Mouse (Mus musculus): ENCODE data around the gene Slc35b4. TPM values are rescaled to one million over a fixed set of nuclear protein-coding genes. Genes with fewer than 3 reads are reported as not detected.
A peak's percentile ranks its signal among the peaks of the same experiment; 100 is the strongest.

The Slc35b4 gene
- polyA plus RNA-seq, 1 experiment from 2014 or later = 47.3 TPM

- Histone ChIP-seq H3K27me3 (ENCODE audit: control insufficient read depth, insufficient read depth, low read length) (no peaks in the 10 kb centered on the region), H3K36me3 (replicated peaks; ENCODE audit: control insufficient read depth, insufficient read depth, low read depth, low read length) (no peaks in the 10 kb centered on the region), H3K4me1 (ENCODE audit: control insufficient read depth, insufficient read depth, low read length) (no peaks in the 10 kb centered on the region), H3K9me3 (replicated peaks; ENCODE audit: control insufficient read depth, low read length) (no peaks in the 10 kb centered on the region), H3K4me2 (ENCODE audit: low read depth, low read length) (no peak overlapping the region), H3K4me3 (ENCODE audit: low read depth, low read length) (no peak overlapping the region), H3K9ac (replicated peaks; ENCODE audit: low read length) (no peak overlapping the region), H3K27ac (replicated peaks; ENCODE audit: low read depth, low read length) (no peak overlapping the region)
- WGBS = 85% methylated on average over 3 of the region's 3 CpGs
- no peak for DNase-seq (ENCODE audit: low spot score)
- no peak for ATAC-seq (replicated peaks; ENCODE audit: insufficient number of reproducible peaks, low FRiP score, low TSS enrichment, low read depth)
Measured at GRCm38 (mm10) chr6:34179007-34179406, 2.1 kb upstream of the Slc35b4 start.

GRCm38 (mm10) chr6:34176111-34176863 is 624 bp downstream of the Slc35b4 start:
- H3K36me3 ChIP-seq (replicated peaks; ENCODE audit: control insufficient read depth, insufficient read depth, low read depth, low read length) = no peaks in the 10 kb centered on the region
- DNase-seq (ENCODE audit: low spot score) (no peak), ATAC-seq (replicated peaks; ENCODE audit: insufficient number of reproducible peaks, low FRiP score, low TSS enrichment, low read depth) (peak; percentile 83)
- no peaks in the 10 kb centered on the region for H3K27me3 ChIP-seq (ENCODE audit: control insufficient read depth, insufficient read depth, low read length)
- peak overlapping the region; percentile 66; the same call in 1 of the 2 replicates for H3K27ac ChIP-seq (replicated peaks; ENCODE audit: low read depth, low read length)
- H3K9me3 ChIP-seq (replicated peaks; ENCODE audit: control insufficient read depth, low read length) = no peaks in the 10 kb centered on the region
- 4% methylated on average over 29 of the region's 29 CpGs for WGBS
- H3K9ac ChIP-seq (replicated peaks; ENCODE audit: low read length) = peak overlapping the region; percentile 80
- no peaks in the 10 kb centered on the region for H3K4me1 ChIP-seq (ENCODE audit: control insufficient read depth, insufficient read depth, low read length)
- H3K4me2 ChIP-seq (ENCODE audit: low read depth, low read length) = peak overlapping the region; percentile 66
- H3K4me3 ChIP-seq (ENCODE audit: low read depth, low read length) = peak overlapping the region; percentile 75

GRCm38 (mm10) chr6:34174715-34175114 is 2.2 kb downstream of the Slc35b4 start:
- 86% methylated on average over 8 of the region's 8 CpGs for WGBS
- H3K9ac ChIP-seq (replicated peaks; ENCODE audit: low read length) = no peak overlapping the region
- no peaks in the 10 kb centered on the region for H3K4me1 ChIP-seq (ENCODE audit: control insufficient read depth, insufficient read depth, low read length)
- ATAC-seq (replicated peaks; ENCODE audit: insufficient number of reproducible peaks, low FRiP score, low TSS enrichment, low read depth) (no peak), DNase-seq (ENCODE audit: low spot score) (no peak)
- no peaks in the 10 kb centered on the region for H3K9me3 ChIP-seq (replicated peaks; ENCODE audit: control insufficient read depth, low read length)
- H3K27ac ChIP-seq (replicated peaks; ENCODE audit: low read depth, low read length) = no peak overlapping the region
- H3K36me3 ChIP-seq (replicated peaks; ENCODE audit: control insufficient read depth, insufficient read depth, low read depth, low read length) = no peaks in the 10 kb centered on the region
- no peaks in the 10 kb centered on the region for H3K27me3 ChIP-seq (ENCODE audit: control insufficient read depth, insufficient read depth, low read length)
- no peak overlapping the region for H3K4me3 ChIP-seq (ENCODE audit: low read depth, low read length)
- H3K4me2 ChIP-seq (ENCODE audit: low read depth, low read length) = no peak overlapping the region

- Histone ChIP-seq H3K27me3 (ENCODE audit: control insufficient read depth, insufficient read depth, low read length) (no peaks in the 10 kb centered on the region), H3K9me3 (replicated peaks; ENCODE audit: control insufficient read depth, low read length) (no peaks in the 10 kb centered on the region), H3K4me2 (ENCODE audit: low read depth, low read length) (no peak overlapping the region), H3K4me1 (ENCODE audit: control insufficient read depth, insufficient read depth, low read length) (no peaks in the 10 kb centered on the region), H3K36me3 (replicated peaks; ENCODE audit: control insufficient read depth, insufficient read depth, low read depth, low read length) (no peaks in the 10 kb centered on the region), H3K4me3 (ENCODE audit: low read depth, low read length) (no peak overlapping the region), H3K9ac (replicated peaks; ENCODE audit: low read length) (no peak overlapping the region), H3K27ac (replicated peaks; ENCODE audit: low read depth, low read length) (no peak overlapping the region)
- DNase-seq (ENCODE audit: low spot score) (no peak), ATAC-seq (replicated peaks; ENCODE audit: insufficient number of reproducible peaks, low FRiP score, low TSS enrichment, low read depth) (no peak)
- WGBS = 82% methylated on average over 12 of the region's 12 CpGs
Measured at GRCm38 (mm10) chr6:34173251-34173650, 3.7 kb downstream of the Slc35b4 start.

DNA sequence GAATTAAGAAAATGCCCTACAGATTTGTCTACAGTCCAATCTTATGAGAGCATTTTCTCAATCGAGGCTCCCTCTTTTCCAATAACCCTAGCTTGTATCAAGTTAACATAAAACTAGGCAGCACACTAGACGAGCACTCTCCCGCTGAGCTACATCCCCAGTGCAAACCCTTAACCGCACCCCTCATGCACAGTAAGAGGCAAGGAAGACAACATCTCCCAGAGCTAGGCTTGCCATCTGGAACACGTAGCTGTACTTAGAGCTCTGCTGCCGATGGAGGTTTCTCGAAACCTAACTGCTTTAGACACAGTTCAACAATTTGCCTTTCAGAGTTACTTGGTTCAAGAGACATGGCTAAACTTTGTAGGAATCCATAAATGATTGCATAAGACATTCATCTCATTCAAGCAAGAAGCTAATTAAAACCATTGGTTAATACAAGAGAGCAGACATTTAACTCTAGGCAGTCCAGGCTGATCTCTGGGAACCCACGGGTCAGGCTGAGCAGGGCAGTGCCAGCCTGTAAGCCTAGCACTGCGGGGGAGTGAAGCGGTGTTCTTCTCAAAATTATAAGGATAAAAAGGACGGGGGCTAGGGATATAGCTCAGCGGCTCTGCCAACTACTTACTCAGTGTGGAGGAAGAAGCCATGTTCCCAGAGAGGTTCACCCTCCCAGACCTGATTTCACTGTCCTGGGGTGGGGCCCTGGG is 5.0 kb downstream of the Slc35b4 start:
- H3K36me3 ChIP-seq (replicated peaks; ENCODE audit: control insufficient read depth, insufficient read depth, low read depth, low read length) = no peaks in the 10 kb centered on the region
- H3K4me3 ChIP-seq (ENCODE audit: low read depth, low read length) = no peak overlapping the region
- no peak for ATAC-seq (replicated peaks; ENCODE audit: insufficient number of reproducible peaks, low FRiP score, low TSS enrichment, low read depth)
- WGBS = 89% methylated on average over 12 of the region's 12 CpGs
- no peaks in the 10 kb centered on the region for H3K27me3 ChIP-seq (ENCODE audit: control insufficient read depth, insufficient read depth, low read length)
- no peaks in the 10 kb centered on the region for H3K4me1 ChIP-seq (ENCODE audit: control insufficient read depth, insufficient read depth, low read length)
- H3K4me2 ChIP-seq (ENCODE audit: low read depth, low read length) = no peak overlapping the region
- H3K27ac ChIP-seq (replicated peaks; ENCODE audit: low read depth, low read length) = no peak overlapping the region
- H3K9me3 ChIP-seq (replicated peaks; ENCODE audit: control insufficient read depth, low read length) = no peaks in the 10 kb centered on the region
- DNase-seq (ENCODE audit: low spot score) = no peak
- H3K9ac ChIP-seq (replicated peaks; ENCODE audit: low read length) = no peak overlapping the region

GRCm38 (mm10) chr6:34170844-34171494 is 5.9 kb downstream of the Slc35b4 start:
- no peaks in the 10 kb centered on the region for H3K36me3 ChIP-seq (replicated peaks; ENCODE audit: control insufficient read depth, insufficient read depth, low read depth, low read length)
- ATAC-seq (replicated peaks; ENCODE audit: insufficient number of reproducible peaks, low FRiP score, low TSS enrichment, low read depth) (no peak), DNase-seq (ENCODE audit: low spot score) (no peak)
- no peaks in the 10 kb centered on the region for H3K4me1 ChIP-seq (ENCODE audit: control insufficient read depth, insufficient read depth, low read length)
- no peak overlapping the region for H3K4me2 ChIP-seq (ENCODE audit: low read depth, low read length)
- 82% methylated on average over 7 of the region's 7 CpGs for WGBS
- no peaks in the 10 kb centered on the region for H3K9me3 ChIP-seq (replicated peaks; ENCODE audit: control insufficient read depth, low read length)
- no peak overlapping the region for H3K4me3 ChIP-seq (ENCODE audit: low read depth, low read length)
- H3K27me3 ChIP-seq (ENCODE audit: control insufficient read depth, insufficient read depth, low read length) = no peaks in the 10 kb centered on the region
- H3K9ac ChIP-seq (replicated peaks; ENCODE audit: low read length) = no peak overlapping the region
- H3K27ac ChIP-seq (replicated peaks; ENCODE audit: low read depth, low read length) = no peak overlapping the region

DNA sequence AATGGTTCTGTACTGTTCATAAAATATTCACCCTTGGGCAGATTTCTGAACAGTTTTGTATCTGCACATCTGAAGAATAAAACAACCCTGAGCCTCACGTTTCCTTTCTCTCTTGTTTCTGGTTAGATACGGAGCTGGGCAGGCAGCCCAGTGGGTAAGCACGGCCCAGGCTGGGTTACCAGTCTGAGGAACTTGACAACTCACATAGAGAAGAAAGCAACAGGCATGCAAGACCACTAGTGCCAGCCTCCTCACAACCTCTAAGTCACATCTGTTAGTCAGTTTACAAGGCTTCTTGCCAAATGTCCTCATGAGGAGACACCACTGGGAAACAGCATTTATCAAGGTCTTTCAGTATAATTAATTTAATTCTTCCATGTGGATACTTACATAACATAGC is 8.1 kb downstream of the Slc35b4 start:
- no peak overlapping the region for H3K27ac ChIP-seq (replicated peaks; ENCODE audit: low read depth, low read length)
- no peak overlapping the region for H3K9ac ChIP-seq (replicated peaks; ENCODE audit: low read length)
- H3K4me2 ChIP-seq (ENCODE audit: low read depth, low read length) = no peak overlapping the region
- WGBS = 79% methylated on average over 3 of the region's 3 CpGs
- H3K4me1 ChIP-seq (ENCODE audit: control insufficient read depth, insufficient read depth, low read length) = no peaks in the 10 kb centered on the region
- H3K27me3 ChIP-seq (ENCODE audit: control insufficient read depth, insufficient read depth, low read length) = no peaks in the 10 kb centered on the region
- ATAC-seq (replicated peaks; ENCODE audit: insufficient number of reproducible peaks, low FRiP score, low TSS enrichment, low read depth) (no peak), DNase-seq (ENCODE audit: low spot score) (no peak)
- no peaks in the 10 kb centered on the region for H3K9me3 ChIP-seq (replicated peaks; ENCODE audit: control insufficient read depth, low read length)
- no peak overlapping the region for H3K4me3 ChIP-seq (ENCODE audit: low read depth, low read length)
- no peaks in the 10 kb centered on the region for H3K36me3 ChIP-seq (replicated peaks; ENCODE audit: control insufficient read depth, insufficient read depth, low read depth, low read length)

DNA sequence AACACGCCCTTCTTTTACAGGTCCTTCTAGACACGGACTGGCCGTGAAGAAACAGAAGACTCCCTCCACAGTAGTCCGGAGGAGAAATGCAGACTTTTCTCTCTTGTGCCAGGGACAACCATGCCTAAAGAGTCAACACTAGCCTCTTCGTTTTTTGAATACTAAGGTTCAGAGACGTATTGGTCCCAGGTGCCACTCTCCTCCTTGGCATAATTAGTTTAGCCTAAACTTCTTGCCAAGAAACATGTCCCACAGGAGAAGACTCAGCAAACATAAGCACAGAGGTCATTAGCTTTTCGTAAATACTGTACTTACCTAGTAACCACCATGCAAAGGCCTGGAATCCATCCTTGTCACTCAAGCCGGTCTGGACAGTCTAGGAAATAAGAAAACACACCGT is 13.9 kb downstream of the Slc35b4 start:
- 88% methylated on average over 9 of the region's 9 CpGs for WGBS
- ATAC-seq (replicated peaks; ENCODE audit: insufficient number of reproducible peaks, low FRiP score, low TSS enrichment, low read depth) = no peak

More for the DNA sequence above, 13.9 kb downstream of the Slc35b4 start:
- H3K4me1 ChIP-seq (ENCODE audit: control insufficient read depth, insufficient read depth, low read length) = no peaks in the 10 kb centered on the region
- H3K9me3 ChIP-seq (replicated peaks; ENCODE audit: control insufficient read depth, low read length) = no peaks in the 10 kb centered on the region
- no peak for DNase-seq (ENCODE audit: low spot score)
- no peak overlapping the region for H3K4me2 ChIP-seq (ENCODE audit: low read depth, low read length)
- H3K9ac ChIP-seq (replicated peaks; ENCODE audit: low read length) = no peak overlapping the region
- no peak overlapping the region for H3K27ac ChIP-seq (replicated peaks; ENCODE audit: low read depth, low read length)
- no peaks in the 10 kb centered on the region for H3K36me3 ChIP-seq (replicated peaks; ENCODE audit: control insufficient read depth, insufficient read depth, low read depth, low read length)
- H3K27me3 ChIP-seq (ENCODE audit: control insufficient read depth, insufficient read depth, low read length) = no peaks in the 10 kb centered on the region
- no peak overlapping the region for H3K4me3 ChIP-seq (ENCODE audit: low read depth, low read length)
